Mouse (Mus musculus) lung, adult 2 months (tissue): Measurements from ENCODE around the gene Art5.

ENCODE experiments used
- CTCF ChIP-seq: fragments of 200-500 bp; IDR thresholded peaks from 2 replicates; pipeline ENCODE4 v1.5.1; 2011; ENCODE audit warnings: mild to moderate bottlenecking, low read length, control low read depth; ENCODE audit not compliant: insufficient read depth
- POLR2A ChIP-seq: fragments of 200-500 bp; IDR thresholded peaks from 2 replicates; pipeline ENCODE4 v1.6.1; 2011; ENCODE audit warnings: low read depth, mild to moderate bottlenecking, control low read depth, low read length, borderline replicate concordance; ENCODE audit errors: extremely low read depth

DNA sequence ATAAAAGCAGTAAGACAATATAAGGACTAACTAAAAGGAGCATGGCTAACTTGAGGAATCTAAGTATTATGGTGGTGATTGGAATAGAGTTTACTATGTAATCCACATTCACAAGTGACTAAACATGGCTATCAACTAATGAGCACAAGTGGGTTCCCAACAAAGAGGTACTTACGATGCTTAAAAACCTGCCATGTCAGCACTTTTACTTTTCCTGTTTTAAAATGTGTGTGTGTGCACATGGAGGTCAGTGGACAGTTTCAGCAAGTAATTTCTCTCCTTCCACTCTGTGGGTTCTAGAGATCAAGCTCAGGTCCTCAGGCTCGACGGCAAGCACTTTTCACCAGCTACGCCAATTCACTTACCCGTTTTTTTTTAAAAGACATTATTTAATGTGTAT, 28.6 kb upstream of the Art5 start:
- TF ChIP-seq POLR2A (no peak), CTCF (no peak)
